Mouse (Mus musculus) midbrain, embryonic 14.5 days (tissue): Measurements from ENCODE around the gene Ap2a2. TPM values are rescaled to one million over a fixed set of nuclear protein-coding genes. Genes with fewer than 3 reads are reported as not detected.

Source experiments
- ATAC-seq: fragments of 200-750 bp; cut with Nextera tagmentation; 2 replicates; pipeline ENCODE4 v1.8.0; 2017; ENCODE audit warnings: moderate number of reproducible peaks, moderate library complexity; ENCODE audit not compliant: low FRiP score, low TSS enrichment
- DNase-seq: peaks from one replicate; pipeline ENCODE4 v3.0.0-alpha.2; 2015
- H3K27ac ChIP-seq: fragments of 300-500 bp; sonication (generic); replicated peaks from 2 replicates; pipeline ENCODE4 v1.5.1; 2014; ENCODE audit warnings: mild to moderate bottlenecking, low read depth, low read length, moderate library complexity
- H3K27me3 ChIP-seq: fragments of 300-500 bp; sonication (generic); 2 replicates; pipeline ENCODE4 v1.6.1; 2014; ENCODE audit warnings: low read length, control low read depth, mixed read lengths; ENCODE audit not compliant: control insufficient read depth, insufficient read depth
- H3K36me3 ChIP-seq: fragments of 300-500 bp; sonication (generic); 2 replicates; pipeline ENCODE4 v1.6.1; 2014; ENCODE audit warnings: low read length, control low read depth; ENCODE audit not compliant: control insufficient read depth, insufficient read depth
- H3K4me1 ChIP-seq: fragments of 300-500 bp; sonication (generic); 2 replicates; pipeline ENCODE4 v1.6.1; 2014; ENCODE audit warnings: mild to moderate bottlenecking, antibody characterized with exemption, low read length, control low read depth; ENCODE audit not compliant: control insufficient read depth, insufficient read depth
- H3K4me2 ChIP-seq: fragments of 300-500 bp; sonication (generic); 2 replicates; pipeline ENCODE4 v1.6.1; 2014; ENCODE audit warnings: mild to moderate bottlenecking, low read length, moderate library complexity
- H3K4me3 ChIP-seq: fragments of 300-500 bp; sonication (generic); replicated peaks from 2 replicates; pipeline ENCODE4 v1.5.1; 2014; ENCODE audit warnings: low read depth, low read length
- H3K9ac ChIP-seq: fragments of 300-500 bp; sonication (generic); replicated peaks from 2 replicates; pipeline ENCODE4 v1.6.1; 2014; ENCODE audit warnings: mild to moderate bottlenecking, low read length, moderate library complexity
- H3K9me3 ChIP-seq: fragments of 300-500 bp; sonication (generic); 2 replicates; pipeline ENCODE4 v1.6.1; 2016; ENCODE audit warnings: low read length, control low read depth, mixed read lengths; ENCODE audit not compliant: control insufficient read depth
- WGBS: fragments of 180-500 bp; shearing (Covaris S2); extraction: QIAGEN DNeasy Blood & Tissue Kit; methylation state at CpG from one replicate; pipeline ENCODE4 v1.1.7; 2014; 5-methylcytosine and 5-hydroxymethylcytosine counted together
- polyA plus RNA-seq: library from polyadenylated mRNA; unstranded; fragments of >200 nt; fragmentation: Nextera tagmentation; extraction: Ambion mirVana; gene quantifications from 2 replicates; pipeline ENCODE4 v1.2.1, GENCODE M21; 2014

The Ap2a2 gene
- polyA plus RNA-seq, 1 experiment from 2014 or later = 103 TPM

DNA sequence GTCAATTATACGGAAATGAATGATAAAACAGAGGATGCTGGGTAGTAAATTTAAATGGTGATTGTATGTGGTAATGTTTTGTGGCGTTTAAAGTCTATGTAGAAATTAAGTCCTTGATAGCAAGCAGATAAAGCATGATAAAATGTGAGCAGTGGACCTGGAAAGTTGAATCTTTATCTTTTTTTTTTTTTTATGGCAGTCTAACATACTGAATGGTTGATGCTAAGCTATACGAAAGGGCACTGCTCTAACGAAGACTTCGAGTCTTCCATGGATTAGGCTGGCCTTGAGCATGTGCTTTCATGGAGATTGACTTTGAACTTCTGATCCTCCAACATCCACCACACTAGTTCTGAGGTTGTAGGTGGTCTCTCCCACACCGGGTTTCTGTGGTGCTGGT lies 31.1 kb downstream of the Ap2a2 start:
- WGBS = 96% methylated on average over 6 of the region's 6 CpGs
- no peaks in the 10 kb centered on the region for H3K4me1 ChIP-seq
- H3K36me3 ChIP-seq = peaks cover 42% of the 10 kb centered on the region
- H3K27me3 ChIP-seq = no peaks in the 10 kb centered on the region
- H3K4me3 ChIP-seq = no peak overlapping the region
- ATAC-seq (no peak), DNase-seq (no peak)
- no peak overlapping the region for H3K4me2 ChIP-seq
- no peaks in the 10 kb centered on the region for H3K9me3 ChIP-seq
- H3K27ac ChIP-seq = no peak overlapping the region
- no peak overlapping the region for H3K9ac ChIP-seq

DNA sequence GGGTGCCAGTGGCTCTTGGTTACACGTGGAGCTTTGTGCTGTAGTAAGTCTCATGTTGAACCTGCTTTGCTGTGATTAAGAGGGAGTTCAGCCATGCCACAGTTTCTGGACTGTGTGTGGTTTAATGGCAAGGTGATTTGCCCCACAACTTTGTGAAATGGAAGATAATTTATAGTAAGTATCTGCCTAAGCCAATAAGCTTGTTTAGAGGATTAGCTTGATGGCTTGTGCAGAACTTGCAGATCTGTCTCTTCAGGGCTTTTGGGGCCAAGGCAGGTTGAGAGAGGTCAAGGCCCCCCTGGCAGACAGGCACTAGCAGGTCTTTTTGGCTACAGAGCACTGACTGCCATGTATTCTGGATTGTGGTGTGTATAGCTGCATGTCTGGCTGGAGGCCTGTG lies 35.0 kb downstream of the Ap2a2 start:
- Histone ChIP-seq H3K4me1 (no peaks in the 10 kb centered on the region), H3K9ac (no peak overlapping the region), H3K36me3 (peaks cover 51% of the 10 kb centered on the region), H3K4me3 (no peak overlapping the region), H3K27me3 (no peaks in the 10 kb centered on the region), H3K9me3 (no peaks in the 10 kb centered on the region), H3K27ac (no peak overlapping the region), H3K4me2 (no peak overlapping the region)
- DNase-seq = no peak
- ATAC-seq = no peak
- WGBS = 89% methylated on average over 1 of the region's 1 CpGs

DNA sequence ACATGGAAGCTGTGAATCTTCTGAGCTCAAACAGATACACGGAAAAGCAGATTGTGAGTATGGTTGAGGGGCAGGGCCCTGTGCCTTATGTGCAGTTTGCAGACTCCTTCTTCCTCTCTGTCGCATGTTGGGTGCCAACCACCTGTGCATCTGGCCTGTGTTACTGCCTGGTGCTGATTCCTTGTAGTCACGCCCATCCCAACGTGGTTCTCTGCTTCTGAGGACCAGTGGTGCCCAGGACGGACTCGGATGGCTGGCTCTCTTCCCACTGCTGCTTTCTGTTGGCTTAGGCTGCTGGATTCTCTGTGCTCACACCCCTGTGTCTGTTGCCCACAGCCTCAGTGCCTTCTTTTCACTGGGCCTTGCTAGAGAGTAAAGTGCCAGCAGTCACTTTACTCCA lies 35.6 kb downstream of the Ap2a2 start:
- DNase-seq (no peak), ATAC-seq (no peak)
- Histone ChIP-seq H3K4me1 (no peaks in the 10 kb centered on the region), H3K36me3 (peaks cover 53% of the 10 kb centered on the region), H3K9me3 (no peaks in the 10 kb centered on the region), H3K9ac (no peak overlapping the region), H3K27me3 (no peaks in the 10 kb centered on the region), H3K27ac (no peak overlapping the region), H3K4me2 (no peak overlapping the region), H3K4me3 (no peak overlapping the region)
- WGBS = 92% methylated on average over 6 of the region's 6 CpGs

DNA sequence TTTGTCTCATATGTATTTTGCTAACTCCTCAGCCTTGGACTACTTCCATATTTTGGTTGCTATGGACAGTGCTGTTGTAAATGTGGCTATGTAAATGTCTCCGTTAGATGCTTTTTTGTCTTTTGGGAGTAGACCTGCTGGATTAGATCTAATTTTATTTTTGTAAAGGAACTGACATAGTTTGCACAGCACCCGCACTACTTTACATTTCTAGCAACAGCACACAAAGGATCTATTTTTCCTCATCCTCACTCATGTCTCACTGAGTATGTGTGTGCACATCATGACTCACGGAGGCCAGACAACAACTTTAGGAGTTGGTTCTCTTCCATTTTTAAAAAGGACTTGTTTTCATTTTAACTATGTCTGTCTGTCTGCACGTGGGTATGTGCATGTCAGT lies 45.7 kb downstream of the Ap2a2 start:
- no peaks in the 10 kb centered on the region for H3K27me3 ChIP-seq
- H3K27ac ChIP-seq = no peak overlapping the region
- H3K9me3 ChIP-seq = no peaks in the 10 kb centered on the region
- no peak overlapping the region for H3K4me3 ChIP-seq
- no peak for ATAC-seq
- peaks cover 74% of the 10 kb centered on the region for H3K36me3 ChIP-seq
- DNase-seq = no peak
- H3K9ac ChIP-seq = no peak overlapping the region
- H3K4me2 ChIP-seq = no peak overlapping the region
- no peaks in the 10 kb centered on the region for H3K4me1 ChIP-seq
- 92% methylated on average over 4 of the region's 4 CpGs for WGBS

DNA sequence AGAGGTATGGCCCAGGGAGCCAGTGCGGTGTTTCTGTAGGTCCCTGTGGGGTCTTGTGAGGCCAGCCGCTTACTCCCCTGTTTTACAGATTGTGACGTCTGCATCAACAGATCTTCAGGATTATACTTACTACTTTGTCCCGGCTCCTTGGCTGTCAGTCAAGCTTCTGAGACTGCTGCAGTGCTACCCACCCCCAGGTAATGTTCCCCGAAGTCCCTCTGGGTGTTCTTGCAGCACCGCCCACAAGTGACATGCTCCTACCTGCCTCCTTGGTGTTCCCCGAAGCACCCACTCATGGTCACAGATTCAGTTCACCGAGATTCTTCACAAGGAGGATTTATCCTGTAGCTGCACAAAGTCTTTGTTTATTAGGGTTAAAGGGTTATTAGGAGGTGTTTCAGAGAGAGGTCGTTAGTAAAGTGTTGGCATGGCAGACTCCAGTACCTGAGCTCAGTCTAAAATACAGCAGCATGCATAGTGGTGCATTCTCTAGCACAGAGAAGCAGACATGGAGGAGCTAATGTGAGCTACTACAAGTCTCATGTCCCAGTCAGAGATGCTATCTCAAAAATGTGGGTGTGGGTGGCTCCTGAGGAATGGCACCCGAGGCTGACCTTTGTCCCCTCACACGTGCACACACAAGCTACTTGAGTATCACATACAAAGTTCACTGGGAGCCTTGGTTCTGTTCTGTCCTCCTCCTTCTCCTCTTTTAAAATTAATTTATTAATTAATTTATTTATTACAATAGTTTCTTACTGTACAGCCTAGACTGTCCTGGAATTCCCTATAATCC lies 47.9 kb downstream of the Ap2a2 start:
- Histone ChIP-seq H3K27me3 (no peaks in the 10 kb centered on the region), H3K9ac (no peak overlapping the region), H3K27ac (no peak overlapping the region), H3K4me1 (no peaks in the 10 kb centered on the region), H3K4me3 (no peak overlapping the region), H3K36me3 (peaks cover 76% of the 10 kb centered on the region), H3K4me2 (no peak overlapping the region), H3K9me3 (no peaks in the 10 kb centered on the region)
- no peak for ATAC-seq
- no peak for DNase-seq
- WGBS = 90% methylated on average over 11 of the region's 11 CpGs

DNA sequence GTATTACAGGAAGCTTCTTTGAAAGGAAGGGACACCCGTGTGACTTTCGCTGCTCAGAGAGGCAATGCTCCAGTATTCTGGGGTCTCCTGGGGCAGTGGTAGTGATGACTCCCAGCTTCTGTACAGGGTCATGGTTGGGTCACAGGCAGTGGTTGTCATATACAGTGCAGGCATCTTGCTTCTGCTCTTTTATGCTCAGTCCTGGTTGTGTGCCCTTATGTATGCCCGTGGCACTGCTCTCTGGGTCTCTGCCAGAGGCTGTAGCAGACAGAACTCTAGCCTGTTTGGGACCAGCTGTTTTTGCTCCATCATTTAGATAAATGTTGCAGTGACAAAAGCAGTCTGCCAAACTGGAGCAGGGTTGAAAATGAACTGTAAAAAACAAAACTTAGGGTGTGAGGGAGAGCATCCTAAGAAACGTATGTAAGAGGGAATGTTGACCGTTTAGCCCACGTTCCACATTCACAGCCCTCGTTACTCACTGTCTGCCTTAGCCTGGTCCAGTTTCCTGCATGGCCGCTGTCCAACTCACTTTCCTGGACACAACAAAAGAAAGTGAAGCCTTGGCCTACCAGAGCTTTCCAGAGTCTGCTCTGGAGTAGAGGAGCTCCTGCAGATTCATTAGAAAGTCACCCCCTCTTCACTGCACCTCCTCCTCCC lies 49.9 kb downstream of the Ap2a2 start:
- Histone ChIP-seq H3K27me3 (no peaks in the 10 kb centered on the region), H3K4me2 (no peak overlapping the region), H3K9ac (no peak overlapping the region), H3K4me3 (no peak overlapping the region), H3K27ac (no peak overlapping the region), H3K36me3 (peaks cover 79% of the 10 kb centered on the region), H3K4me1 (no peaks in the 10 kb centered on the region), H3K9me3 (no peaks in the 10 kb centered on the region)
- DNase-seq (no peak), ATAC-seq (no peak)
- 89% methylated on average over 8 of the region's 8 CpGs for WGBS

DNA sequence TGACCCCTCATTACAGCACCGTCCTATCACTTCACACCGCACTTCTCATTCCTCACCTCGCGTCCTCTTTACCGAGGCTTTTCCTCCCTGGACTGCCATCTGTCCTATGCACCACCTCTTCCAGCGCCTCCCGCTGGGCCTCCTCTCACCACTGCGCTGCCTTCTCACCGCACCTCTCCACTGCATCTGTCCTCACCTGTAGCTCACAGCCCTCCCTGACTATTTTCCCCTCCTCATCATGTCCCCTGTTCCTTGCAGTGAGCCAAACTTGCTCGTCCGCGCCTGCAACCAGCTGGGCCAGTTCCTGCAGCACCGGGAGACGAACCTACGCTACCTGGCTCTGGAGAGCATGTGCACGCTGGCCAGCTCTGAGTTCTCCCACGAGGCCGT lies 50.4 kb downstream of the Ap2a2 start:
- no peak overlapping the region for H3K4me2 ChIP-seq
- no peaks in the 10 kb centered on the region for H3K27me3 ChIP-seq
- no peak overlapping the region for H3K9ac ChIP-seq
- H3K27ac ChIP-seq = no peak overlapping the region
- ATAC-seq (no peak), DNase-seq (no peak)
- no peak overlapping the region for H3K4me3 ChIP-seq
- H3K4me1 ChIP-seq = no peaks in the 10 kb centered on the region
- 94% methylated on average over 18 of the region's 18 CpGs for WGBS
- H3K36me3 ChIP-seq = peaks cover 83% of the 10 kb centered on the region
- no peaks in the 10 kb centered on the region for H3K9me3 ChIP-seq

DNA sequence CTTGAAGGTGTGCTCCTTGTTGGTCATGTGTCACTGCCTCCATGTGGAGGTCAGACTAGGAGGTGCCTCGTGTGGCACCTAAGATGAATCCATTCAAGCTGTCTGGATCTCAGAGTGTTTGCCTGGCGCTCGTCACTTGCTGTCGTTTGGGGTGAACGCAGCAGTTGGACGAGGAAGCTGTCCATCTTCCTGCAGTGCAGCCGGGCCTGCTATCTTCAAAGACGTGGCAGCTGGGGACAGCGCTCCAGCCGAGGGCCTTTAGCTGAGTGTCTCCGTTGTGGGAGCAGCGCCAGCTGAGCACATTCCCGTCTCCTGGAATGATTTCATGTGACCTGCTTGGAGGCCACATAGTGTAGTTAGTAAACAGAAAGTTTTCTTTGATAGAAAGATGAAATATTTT lies 50.8 kb downstream of the Ap2a2 start:
- Histone ChIP-seq H3K4me2 (no peak overlapping the region), H3K27ac (no peak overlapping the region), H3K4me3 (no peak overlapping the region), H3K36me3 (peaks cover 83% of the 10 kb centered on the region), H3K9me3 (no peaks in the 10 kb centered on the region), H3K27me3 (no peaks in the 10 kb centered on the region), H3K4me1 (no peaks in the 10 kb centered on the region), H3K9ac (no peak overlapping the region)
- 87% methylated on average over 13 of the region's 13 CpGs for WGBS
- no peak for DNase-seq
- no peak for ATAC-seq

DNA sequence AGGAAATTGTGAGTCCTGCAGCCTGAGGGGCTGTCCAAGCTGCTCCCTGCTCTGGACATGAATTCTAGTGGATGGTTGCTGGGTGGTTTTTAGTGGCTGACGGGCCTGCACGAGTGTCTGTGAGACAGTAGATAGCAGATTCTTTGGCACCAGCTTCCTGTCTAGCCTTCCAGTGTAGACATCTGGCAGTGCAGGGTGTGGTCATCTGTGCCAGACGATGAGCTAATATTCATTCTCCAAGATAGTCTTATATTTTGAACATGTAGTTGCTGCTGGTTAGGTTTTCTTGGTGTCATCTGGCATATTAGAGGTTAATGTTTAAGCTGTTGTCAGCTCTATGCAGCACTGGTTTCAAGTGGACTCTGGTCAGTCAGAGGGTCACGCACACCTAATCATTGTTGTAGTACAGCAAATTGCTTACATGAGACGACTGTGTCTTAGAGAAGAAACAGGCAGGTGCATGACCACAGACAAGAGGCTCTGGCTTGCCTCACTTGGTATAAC lies 52.4 kb downstream of the Ap2a2 start:
- Histone ChIP-seq H3K4me1 (no peaks in the 10 kb centered on the region), H3K36me3 (peaks cover 83% of the 10 kb centered on the region), H3K4me2 (no peak overlapping the region), H3K4me3 (no peak overlapping the region), H3K27me3 (no peaks in the 10 kb centered on the region), H3K9ac (no peak overlapping the region), H3K27ac (no peak overlapping the region), H3K9me3 (no peaks in the 10 kb centered on the region)
- ATAC-seq (no peak), DNase-seq (no peak)
- WGBS = 91% methylated on average over 5 of the region's 5 CpGs
